Mouse (Mus musculus): ENCODE data around the gene Gnb3. TPM values are rescaled to one million over a fixed set of nuclear protein-coding genes. Genes with fewer than 3 reads are reported as not detected.
"Not testable (repeated sequence)": the region's sequence is repeated elsewhere in the genome, so short reads cannot be mapped to it uniquely, and the experiment has no call there.

Gene Gnb3
- polyA plus RNA-seq, 1 experiment = 3.3 TPM

DNA sequence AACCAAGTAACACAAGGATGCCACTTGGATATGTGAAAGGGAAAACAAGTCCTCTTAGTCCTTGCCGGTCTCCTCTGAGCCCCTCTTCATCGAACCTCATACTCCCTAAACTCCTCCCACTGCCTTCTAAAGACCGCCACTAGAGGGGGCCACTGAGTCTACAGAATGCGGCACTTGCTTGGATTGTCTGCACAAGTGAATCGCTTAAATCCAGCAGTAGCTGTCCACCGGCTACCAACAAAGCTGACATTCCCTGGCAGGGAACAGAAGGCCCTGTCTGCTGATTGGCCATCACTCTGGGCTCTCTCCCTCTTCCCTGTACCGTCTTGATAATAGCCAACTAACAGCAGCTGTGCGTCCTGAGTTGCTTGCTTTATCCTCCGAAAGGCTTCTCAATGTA lies 7.2 kb upstream of the Gnb3 start:
- no peak overlapping the region for H3K4me3 ChIP-seq (replicated peaks; ENCODE audit: control insufficient read depth, low read depth, low read length)
- TF ChIP-seq CTCF (IDR thresholded peaks at IDR 0.05; ENCODE audit: control insufficient read depth, insufficient read depth, low read length) = peak; percentile 85
- no peak for TF ChIP-seq POLR2A (IDR thresholded peaks at IDR 0.05; ENCODE audit: borderline replicate concordance, control insufficient read depth, low read depth, low read length)
- H3K27ac ChIP-seq (ENCODE audit: control insufficient read depth, insufficient read depth, low read depth, low read length, poor library complexity) = no peak overlapping the region
- WGBS = 22% methylated on average over 9 of the region's 9 CpGs
- no peaks in the 10 kb centered on the region for H3K4me1 ChIP-seq (ENCODE audit: control insufficient read depth, insufficient read depth, low read length)

- Histone ChIP-seq H3K27ac (ENCODE audit: control insufficient read depth, insufficient read depth, low read depth, low read length, poor library complexity) (no peak overlapping the region), H3K4me1 (ENCODE audit: control insufficient read depth, insufficient read depth, low read length) (no peaks in the 10 kb centered on the region; the same call in 1 of the 2 replicates), H3K4me3 (replicated peaks; ENCODE audit: control insufficient read depth, low read depth, low read length) (no peak overlapping the region)
- TF ChIP-seq CTCF (IDR thresholded peaks at IDR 0.05; ENCODE audit: control insufficient read depth, insufficient read depth, low read length) = no peak
- TF ChIP-seq POLR2A (IDR thresholded peaks at IDR 0.05; ENCODE audit: borderline replicate concordance, control insufficient read depth, low read depth, low read length) = no peak
- WGBS = 40% methylated on average over 8 of the region's 8 CpGs
Measured at GRCm38 (mm10) chr6:124839805-124840204, 270 bp downstream of the Gnb3 start.

DNA sequence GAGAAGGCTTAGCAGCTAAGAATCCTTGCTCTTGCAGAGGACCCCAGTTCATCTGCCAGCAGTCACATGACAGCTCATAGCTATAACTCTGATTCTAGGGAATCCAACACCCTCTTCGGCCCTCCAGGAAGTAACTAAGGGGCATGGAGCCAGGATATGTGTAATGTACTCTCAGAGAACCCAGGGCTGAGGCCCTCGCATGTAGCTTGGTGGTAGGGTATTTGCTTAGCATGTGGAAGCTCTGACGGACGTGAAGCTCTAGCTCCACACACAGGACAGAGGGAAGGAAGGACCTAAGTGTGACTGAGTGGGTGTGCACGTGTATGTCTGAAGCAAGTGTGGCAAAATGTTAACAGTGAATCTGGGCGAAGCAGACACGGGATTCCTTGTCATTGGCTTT lies 3.7 kb downstream of the Gnb3 start:
- no peak overlapping the region for H3K4me3 ChIP-seq (replicated peaks; ENCODE audit: control insufficient read depth, low read depth, low read length)
- no peaks in the 10 kb centered on the region; the same call in 1 of the 2 replicates for H3K4me1 ChIP-seq (ENCODE audit: control insufficient read depth, insufficient read depth, low read length)
- TF ChIP-seq CTCF (IDR thresholded peaks at IDR 0.05; ENCODE audit: control insufficient read depth, insufficient read depth, low read length) = no peak
- no peak for TF ChIP-seq POLR2A (IDR thresholded peaks at IDR 0.05; ENCODE audit: borderline replicate concordance, control insufficient read depth, low read depth, low read length)
- 74% methylated on average over 7 of the region's 7 CpGs for WGBS
- H3K27ac ChIP-seq (ENCODE audit: control insufficient read depth, insufficient read depth, low read depth, low read length, poor library complexity) = no peak overlapping the region

DNA sequence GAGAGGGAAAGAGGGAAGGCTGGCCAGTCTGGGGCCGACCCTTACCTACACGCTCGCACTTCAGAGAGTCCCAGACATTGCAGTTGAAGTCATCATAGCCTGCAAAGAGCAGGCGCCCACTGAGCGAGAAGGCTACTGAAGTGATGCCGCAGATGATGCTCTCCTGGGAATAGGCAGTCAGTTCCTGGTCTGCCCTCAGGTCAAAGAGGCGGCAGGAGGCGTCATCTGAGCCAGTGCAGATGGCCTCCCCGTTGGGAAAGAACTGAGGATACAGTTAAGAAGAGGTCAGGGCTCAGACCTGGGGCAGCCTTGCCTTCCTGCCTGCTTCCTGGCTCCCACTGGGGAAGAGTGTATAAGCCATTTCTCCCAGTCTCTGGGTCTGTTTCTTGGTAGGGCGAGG lies 4.5 kb downstream of the Gnb3 start:
- no peaks in the 10 kb centered on the region; the same call in 1 of the 2 replicates for H3K4me1 ChIP-seq (ENCODE audit: control insufficient read depth, insufficient read depth, low read length)
- 93% methylated on average over 10 of the region's 10 CpGs for WGBS
- TF ChIP-seq CTCF (IDR thresholded peaks at IDR 0.05; ENCODE audit: control insufficient read depth, insufficient read depth, low read length) = no peak
- TF ChIP-seq POLR2A (IDR thresholded peaks at IDR 0.05; ENCODE audit: borderline replicate concordance, control insufficient read depth, low read depth, low read length) = no peak
- H3K27ac ChIP-seq (ENCODE audit: control insufficient read depth, insufficient read depth, low read depth, low read length, poor library complexity) = no peak overlapping the region
- no peak overlapping the region for H3K4me3 ChIP-seq (replicated peaks; ENCODE audit: control insufficient read depth, low read depth, low read length)

DNA sequence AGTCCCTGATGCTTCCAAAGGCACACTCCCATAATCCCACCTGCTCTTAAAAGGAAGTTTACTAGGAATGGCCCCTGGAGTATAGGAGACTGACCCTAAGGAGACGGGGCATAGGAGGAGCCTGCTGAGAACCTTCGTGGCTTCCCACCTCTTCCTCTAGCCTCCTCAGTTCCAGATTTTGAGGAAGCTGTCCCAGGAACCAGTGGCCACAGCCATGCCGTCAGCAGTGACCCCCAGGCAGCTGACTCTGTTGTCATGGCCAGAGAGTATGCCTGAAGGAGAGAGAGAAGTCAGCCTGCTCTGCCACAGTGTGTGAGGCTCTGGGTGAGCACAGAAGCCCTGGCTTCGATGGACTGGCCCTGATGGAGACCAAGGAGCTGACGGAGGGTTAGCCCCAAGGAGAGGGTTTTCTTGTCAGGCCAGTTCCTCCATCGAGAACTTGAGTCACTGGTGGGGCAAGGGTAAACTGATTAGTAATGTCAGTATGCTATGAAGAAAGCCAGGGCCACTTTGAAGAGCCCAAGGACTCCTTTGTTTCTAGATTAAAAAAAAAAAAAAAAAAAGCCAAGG lies 5.5 kb downstream of the Gnb3 start:
- Histone ChIP-seq H3K4me1 (ENCODE audit: control insufficient read depth, insufficient read depth, low read length) (no peaks in the 10 kb centered on the region), H3K4me3 (replicated peaks; ENCODE audit: control insufficient read depth, low read depth, low read length) (no peak overlapping the region), H3K27ac (ENCODE audit: control insufficient read depth, insufficient read depth, low read depth, low read length, poor library complexity) (no peak overlapping the region)
- 58% methylated on average over 6 of the region's 6 CpGs for WGBS
- no peak for TF ChIP-seq CTCF (IDR thresholded peaks at IDR 0.05; ENCODE audit: control insufficient read depth, insufficient read depth, low read length)
- TF ChIP-seq POLR2A (IDR thresholded peaks at IDR 0.05; ENCODE audit: borderline replicate concordance, control insufficient read depth, low read depth, low read length) = no peak

GRCm38 (mm10) chr6:124831649-124832048 lies 8.4 kb downstream of the Gnb3 start:
- TF ChIP-seq CTCF (IDR thresholded peaks at IDR 0.05; ENCODE audit: control insufficient read depth, insufficient read depth, low read length) (no peak), POLR2A (IDR thresholded peaks at IDR 0.05; ENCODE audit: borderline replicate concordance, control insufficient read depth, low read depth, low read length) (no peak)
- Histone ChIP-seq H3K4me1 (ENCODE audit: control insufficient read depth, insufficient read depth, low read length) (no peaks in the 10 kb centered on the region; the same call in 1 of the 2 replicates), H3K4me3 (replicated peaks; ENCODE audit: control insufficient read depth, low read depth, low read length) (no peak overlapping the region), H3K27ac (ENCODE audit: control insufficient read depth, insufficient read depth, low read depth, low read length, poor library complexity) (no peak overlapping the region)
- WGBS = 95% methylated on average over 8 of the region's 8 CpGs

- H3K27ac ChIP-seq (ENCODE audit: control insufficient read depth, insufficient read depth, low read depth, low read length, poor library complexity); H3K4me1 ChIP-seq (ENCODE audit: control insufficient read depth, insufficient read depth, low read length): not testable (repeated sequence)
- H3K4me3 ChIP-seq (replicated peaks; ENCODE audit: control insufficient read depth, low read depth, low read length) = peak overlapping the region; percentile 58
- WGBS = 94% methylated on average over 4 of the region's 4 CpGs
Measured at GRCm38 (mm10) chr6:124831199-124831598, 8.9 kb downstream of the Gnb3 start.

DNA sequence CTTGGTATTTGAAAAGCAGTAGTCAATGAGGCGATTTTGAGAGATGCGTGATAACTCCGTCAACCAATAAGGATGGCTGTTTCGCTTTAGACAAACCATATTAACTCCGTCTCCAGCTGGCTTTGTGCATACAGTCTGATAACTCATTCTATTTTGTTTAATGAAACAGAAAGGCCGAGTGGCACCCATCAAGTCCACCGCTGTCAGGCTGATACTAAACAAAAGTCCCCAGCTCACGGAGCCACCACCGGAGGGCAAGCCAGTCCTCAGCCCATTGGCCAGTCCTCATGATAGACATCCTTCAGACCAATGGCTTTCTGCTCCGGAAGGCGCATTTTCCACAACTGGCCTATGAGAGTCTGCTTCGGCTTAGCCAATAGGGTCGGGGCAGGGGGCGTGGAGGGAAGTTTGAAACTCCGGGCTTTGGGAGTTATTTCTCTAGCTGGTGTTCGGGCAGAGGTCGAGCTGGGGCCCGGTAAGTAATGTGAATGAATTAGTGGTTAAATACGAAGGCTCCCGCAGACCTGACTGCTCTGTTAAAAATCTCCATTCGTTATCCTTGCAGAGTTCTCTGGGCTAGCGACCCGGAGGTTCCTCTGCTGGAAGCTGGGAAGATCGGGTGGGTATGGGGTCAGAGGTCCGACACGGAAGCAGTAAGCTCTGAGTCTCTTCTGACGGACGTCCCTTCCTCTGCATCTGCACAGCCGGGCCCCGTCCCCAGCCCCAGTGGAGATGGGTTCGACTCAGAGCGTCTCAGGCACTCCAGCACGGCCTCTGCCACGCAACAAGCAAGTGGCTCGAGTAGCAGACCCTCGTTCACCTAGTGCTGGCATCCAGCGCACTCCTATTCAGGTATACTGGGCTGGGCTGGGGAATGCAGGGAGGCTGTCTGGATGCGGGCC lies 10.0 kb downstream of the Gnb3 start:
- no peak for TF ChIP-seq CTCF (IDR thresholded peaks at IDR 0.05; ENCODE audit: control insufficient read depth, insufficient read depth, low read length)
- TF ChIP-seq POLR2A (IDR thresholded peaks at IDR 0.05; ENCODE audit: borderline replicate concordance, control insufficient read depth, low read depth, low read length) = peak; percentile 64
- H3K27ac ChIP-seq (ENCODE audit: control insufficient read depth, insufficient read depth, low read depth, low read length, poor library complexity) = peak overlapping the region; percentile 63
- H3K4me1 ChIP-seq (ENCODE audit: control insufficient read depth, insufficient read depth, low read length) = no peaks in the 10 kb centered on the region; the same call in 1 of the 2 replicates
- under 1% methylated on average over 38 of the region's 38 CpGs for WGBS
- H3K4me3 ChIP-seq (replicated peaks; ENCODE audit: control insufficient read depth, low read depth, low read length) = peak overlapping the region; percentile 72

All from bone marrow, adult 2 months (tissue).